Mouse (Mus musculus): ENCODE results near the gene Reps2.

DNA sequence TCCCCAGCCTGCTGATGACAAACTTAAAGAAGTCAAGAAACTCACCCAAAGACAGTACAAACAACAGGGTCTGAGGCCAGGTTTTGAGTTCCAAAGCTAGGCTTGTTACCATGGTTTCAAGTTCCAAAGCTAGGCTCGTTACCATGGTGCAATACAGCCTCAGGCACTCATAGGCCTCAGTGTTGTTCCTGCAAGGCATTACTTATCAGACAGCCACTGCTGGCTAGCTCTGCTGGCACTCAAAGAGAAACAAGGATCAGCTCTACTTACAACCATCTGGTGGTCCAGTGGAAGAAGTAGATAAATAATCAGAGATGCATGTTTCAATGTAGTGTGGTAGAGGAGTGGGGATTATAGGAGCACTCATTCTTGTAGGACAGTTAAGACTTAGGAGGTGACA is 200.5 kb downstream of the Reps2 start:
- TF ChIP-seq POLR2A (IDR thresholded peaks at IDR 0.05; ENCODE audit: low read depth, low read length) (no peak), CTCF (conservative IDR thresholded peaks at IDR 0.05 in 1 of 2, IDR thresholded peaks at IDR 0.05 in 1 of 2; ENCODE audit: low read depth in 2 of 2, low read length in 2 of 2) (no peak), JUND (conservative IDR thresholded peaks at IDR 0.05; ENCODE audit: low read depth, low read length) (no peak), SIN3A (IDR thresholded peaks at IDR 0.05; ENCODE audit: low read length) (no peak), UBTF (IDR thresholded peaks at IDR 0.05; ENCODE audit: low read depth, low read length) (no peak), POLR2AphosphoS2 (IDR thresholded peaks at IDR 0.05; ENCODE audit: low read depth, low read length) (no peak), TCF12 (IDR thresholded peaks at IDR 0.05; ENCODE audit: low read depth, low read length) (no peak), TBP (conservative IDR thresholded peaks at IDR 0.05; ENCODE audit: low read depth, low read length) (no peak), ZC3H11A (IDR thresholded peaks at IDR 0.05; ENCODE audit: low read depth, low read length) (no peak), MAX (IDR thresholded peaks at IDR 0.05; ENCODE audit: low read length) (no peak), E2F4 (IDR thresholded peaks at IDR 0.05; ENCODE audit: insufficient replicate concordance, low read depth, low read length) (no peak), NELFE (IDR thresholded peaks at IDR 0.05; ENCODE audit: low read depth, low read length) (no peak), RAD21 (IDR thresholded peaks at IDR 0.05; ENCODE audit: low read depth, low read length) (no peak), IRF4 (IDR thresholded peaks at IDR 0.05; ENCODE audit: low read depth, low read length) (no peak)
